Mouse (Mus musculus) central nervous system, embryonic 18 days (tissue): Measurements from ENCODE around the gene Sept11. TPM values are rescaled to one million over a fixed set of nuclear protein-coding genes. Genes with fewer than 3 reads are reported as not detected.

Source experiments
- polyA plus RNA-seq: library from polyadenylated mRNA; depleted of rRNA; stranded (reverse); fragments of >200 nt; gene quantifications from 2 replicates; pipeline ENCODE4 v1.2.3, GENCODE M21; 2012; rRNA removed

Gene Sept11
- polyA plus RNA-seq, result 98.6 and 105 TPM in 2 replicates

DNA sequence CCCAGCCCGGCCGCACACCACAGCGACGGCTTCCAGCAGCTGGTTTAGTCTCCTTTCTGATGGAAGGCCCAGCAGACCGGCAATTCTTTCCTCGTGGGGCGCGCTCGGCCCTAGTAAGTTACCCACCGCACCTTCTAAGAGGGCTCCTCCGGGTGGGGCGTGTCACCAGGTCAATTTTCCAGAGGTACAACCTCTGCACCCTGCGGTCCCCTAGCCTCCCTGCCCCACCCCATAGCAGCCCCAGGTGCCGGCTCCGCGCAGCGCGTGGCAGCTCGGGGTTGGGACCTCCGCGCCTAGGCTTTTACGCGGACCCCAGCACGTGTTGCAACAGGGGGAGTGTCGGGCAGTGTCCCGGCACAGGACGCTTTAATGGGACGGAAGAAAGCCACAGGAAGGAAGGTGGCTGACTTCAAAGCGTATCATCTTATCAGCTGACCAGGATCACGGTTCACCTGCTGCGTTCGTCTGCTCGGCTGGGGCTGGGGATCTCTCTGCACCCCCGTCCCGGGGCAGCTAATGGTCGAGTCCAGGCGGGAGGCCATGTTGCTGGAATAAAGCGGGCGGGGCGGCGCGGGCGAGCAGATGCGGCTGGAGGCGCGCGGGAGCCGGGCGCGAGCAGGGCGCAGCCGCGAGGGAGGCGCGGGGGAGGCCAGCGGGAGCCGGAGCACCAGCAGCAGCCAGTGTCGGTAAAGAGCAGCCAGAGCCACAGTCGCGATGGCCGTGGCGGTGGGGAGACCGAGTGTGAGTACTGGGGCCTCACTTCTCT, at the start of gene Sept11:
Sept11 (plus strand) TSS at position 581 of the 766 bp plus-strand sequence.

DNA sequence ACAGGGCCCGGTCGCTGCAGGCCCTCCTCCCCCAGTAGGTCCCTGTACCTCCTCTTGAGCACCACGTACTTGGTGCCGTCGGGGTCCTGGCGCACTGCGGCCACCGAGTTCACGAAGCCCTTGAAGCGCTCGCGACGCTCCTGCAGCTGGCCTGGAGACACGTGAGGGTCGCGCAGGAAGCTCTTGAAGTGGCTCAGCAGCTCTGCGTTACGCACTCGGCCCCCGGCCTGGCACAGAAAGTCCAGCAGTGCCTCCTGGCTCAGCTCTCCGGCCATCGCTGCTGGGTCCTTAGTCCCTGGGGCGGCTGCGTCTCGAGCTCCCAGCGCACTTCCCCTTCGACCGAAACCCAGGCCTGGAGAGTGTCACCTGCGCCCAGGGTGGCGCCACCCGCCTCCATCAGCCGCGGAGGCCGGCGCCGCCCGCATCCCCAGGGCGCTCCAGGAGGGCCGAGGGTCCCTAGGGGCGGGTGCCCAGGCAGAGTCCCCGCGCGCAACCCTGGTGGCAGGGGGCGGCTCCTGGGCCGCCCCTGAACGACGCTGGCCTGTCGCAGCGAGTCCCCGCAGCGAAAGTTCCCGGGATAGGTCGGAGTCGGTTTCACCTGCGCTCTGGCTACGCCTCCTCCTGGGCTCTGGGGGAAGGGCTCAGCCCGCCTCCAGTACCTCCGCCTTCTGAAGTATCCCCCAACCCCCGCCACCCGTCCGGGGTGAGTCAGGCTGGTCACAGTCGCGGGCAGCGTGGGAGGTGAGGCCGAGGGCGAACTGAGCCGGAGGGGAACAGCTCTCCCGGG, 48.5 kb upstream of the Sept11 start, which contains the start of gene Sowahb:
Sowahb (minus strand) TSS at position 439 of the 787 bp plus-strand sequence.

DNA sequence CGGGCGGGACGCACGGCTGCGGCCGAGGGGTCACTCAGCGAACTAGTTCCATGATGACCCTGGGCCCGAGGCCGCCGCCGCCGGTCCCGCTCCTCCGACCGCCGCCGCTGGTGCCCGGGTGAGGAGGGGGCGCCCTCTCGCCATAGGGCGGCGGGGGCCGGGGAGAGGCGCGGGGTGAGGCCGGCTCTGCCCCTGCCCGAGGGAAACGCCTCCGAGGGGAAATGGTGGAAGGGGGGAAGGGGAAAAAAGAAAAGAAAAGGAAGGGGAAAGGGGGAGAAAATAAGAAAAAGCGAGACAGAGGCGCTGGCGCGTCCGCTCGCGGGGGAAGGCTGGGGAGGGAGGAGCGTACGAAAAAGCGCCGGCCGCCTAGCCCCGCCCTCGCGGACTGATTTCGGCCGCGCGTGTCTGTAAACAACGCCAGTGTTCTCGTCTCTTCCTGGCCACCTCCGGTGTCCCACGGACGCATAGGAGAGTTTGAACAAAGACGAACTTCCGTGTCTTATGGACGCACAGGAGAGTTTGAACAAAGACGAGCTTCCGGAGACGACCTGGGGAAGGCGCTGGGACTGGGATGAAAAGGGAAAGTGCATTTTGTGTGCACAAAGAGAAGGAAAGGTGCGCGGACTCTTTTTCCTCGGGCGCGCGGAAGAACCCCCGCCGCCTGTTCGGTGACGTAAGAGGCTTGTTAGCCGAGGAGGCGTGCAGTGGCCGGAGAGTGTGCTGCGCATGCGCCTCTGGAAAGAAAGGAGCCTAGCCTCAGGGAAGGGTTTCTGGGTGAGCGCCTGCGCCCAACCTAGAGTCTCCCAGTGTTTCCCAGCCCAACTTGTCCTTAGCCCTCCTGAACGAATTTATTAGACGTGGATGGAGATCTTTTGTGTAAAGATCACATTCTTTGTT, 113.1 kb downstream of the Sept11 start, which contains the start of the genes Ccni and 2010109A12Rik:
Ccni (minus strand) TSS at position 387 of the 897 bp plus-strand sequence.
2010109A12Rik (plus strand) TSS at position 410 of the 897 bp plus-strand sequence.

Other genes starting within 250 kb of the Sept11 start
- gene Sowahb, start 48.4 kb upstream of the Sept11 start, polyA plus RNA-seq, result 0.09 and 0.19 TPM in 2 replicates
- gene Ccni, start 113.1 kb downstream of the Sept11 start, polyA plus RNA-seq, result 128 and 133 TPM in 2 replicates
- gene 2010109A12Rik, start 113.1 kb downstream of the Sept11 start, polyA plus RNA-seq, result 0.14 and 0.20 TPM in 2 replicates
- gene Ccng2, start 173.8 kb downstream of the Sept11 start, polyA plus RNA-seq, result 74.1 and 80.9 TPM in 2 replicates